In genomic region chr7:16812505-16812904, GRCm38 (mm10) we compare ENCODE assay signal across 15 mouse cellular contexts. TPM values are rescaled to one million over a fixed set of nuclear protein-coding genes. Genes with fewer than 3 reads are reported as not detected.
DNase-seq lines count a peak whose midpoint lies in the region; ATAC-seq and TF ChIP-seq lines count a peak whose summit lies in the region.
"Had no signal": no experiment of that assay in that cellular context is flagged by ENCODE, and none has a peak within 500 bp of the region (broad histone marks: within the 10 kb centered on the region; RNA-seq: fewer than 3 reads in every experiment).

No protein-coding gene starts in this region.

- H3K4me1 ChIP-seq in heart, postnatal 0 days (ENCODE audit: control insufficient read depth, insufficient read depth), result peaks cover 12% of the 10 kb centered on the region
- H3K4me1 ChIP-seq in heart, embryonic 12.5 days (replicated peaks), result peaks cover 28% of the 10 kb centered on the region
- peaks cover 15% of the 10 kb centered on the region for H3K4me1 ChIP-seq in lung, embryonic 14.5 days (ENCODE audit: insufficient read depth)
- peaks cover 44% of the 10 kb centered on the region for H3K4me1 ChIP-seq in E14TG2a.4 (replicated peaks; ENCODE audit: low read depth, low read length)
- H3K4me1 ChIP-seq in neural tube, embryonic 15.5 days, result peaks cover 70% of the 10 kb centered on the region

- no peaks in the 10 kb centered on the region for H3K9me3 ChIP-seq in heart, postnatal 0 days (replicated peaks; ENCODE audit: control insufficient read depth, low read length)
- no peaks in the 10 kb centered on the region for H3K9me3 ChIP-seq in heart, embryonic 12.5 days (replicated peaks)
- H3K9me3 ChIP-seq in lung, embryonic 14.5 days (ENCODE audit: low read depth, low read length), result no peaks in the 10 kb centered on the region
- no peaks in the 10 kb centered on the region for H3K9me3 ChIP-seq in E14TG2a.4 (ENCODE audit: low read length)
- H3K9me3 ChIP-seq in neural tube, embryonic 15.5 days (replicated peaks), result no peaks in the 10 kb centered on the region
- H3K9me3 ChIP-seq: liver, embryonic 15.5 days; neural tube, embryonic 12.5 days had no signal

- no peak for ATAC-seq in heart, postnatal 0 days (ENCODE audit: insufficient read depth, low read depth)
- ATAC-seq in heart, embryonic 12.5 days (ENCODE audit: insufficient number of reproducible peaks, low FRiP score), result no peak
- ATAC-seq in lung, embryonic 14.5 days (ENCODE audit: insufficient read depth), result no peak
- ATAC-seq in neural tube, embryonic 15.5 days (ENCODE audit: low FRiP score), result no peak

- no peak for TF ChIP-seq EP300 in heart, postnatal 0 days (IDR thresholded peaks at IDR 0.05; ENCODE audit: low read depth)

- H3K27ac ChIP-seq in heart, postnatal 0 days (ENCODE audit: low read depth), result no peak overlapping the region
- no peak overlapping the region for H3K27ac ChIP-seq in heart, embryonic 12.5 days (ENCODE audit: poor library complexity, severe bottlenecking)
- H3K27ac ChIP-seq in lung, embryonic 14.5 days (ENCODE audit: low read depth), result no peak overlapping the region
- peak overlapping the region; percentile 94; the same call in 1 of the 2 replicates for H3K27ac ChIP-seq in neural tube, embryonic 15.5 days (replicated peaks)
- H3K27ac ChIP-seq: liver, embryonic 15.5 days; neural tube, embryonic 12.5 days had no signal

- WGBS in heart, postnatal 0 days, result 76% methylated on average over 2 of the region's 2 CpGs
- 80% methylated on average over 2 of the region's 2 CpGs for WGBS in heart, embryonic 12.5 days
- 82% methylated on average over 2 of the region's 2 CpGs for WGBS in lung, embryonic 14.5 days
- WGBS in neural tube, embryonic 15.5 days, result 81% methylated on average over 2 of the region's 2 CpGs

- H3K9ac ChIP-seq in heart, postnatal 0 days (replicated peaks; ENCODE audit: low read depth, low read length), result no peak overlapping the region
- H3K9ac ChIP-seq in heart, embryonic 12.5 days, result no peak overlapping the region
- no peak overlapping the region for H3K9ac ChIP-seq in lung, embryonic 14.5 days
- peak overlapping the region; percentile 74; the same call in 1 of the 2 replicates for H3K9ac ChIP-seq in neural tube, embryonic 15.5 days (replicated peaks)
- H3K9ac ChIP-seq: liver, embryonic 15.5 days had no signal

- H3K4me2 ChIP-seq in heart, postnatal 0 days (ENCODE audit: low read depth, low read length), result no peak overlapping the region
- H3K4me2 ChIP-seq in heart, embryonic 12.5 days, result no peak overlapping the region
- no peak overlapping the region for H3K4me2 ChIP-seq in lung, embryonic 14.5 days
- H3K4me2 ChIP-seq in neural tube, embryonic 15.5 days, result peak overlapping the region; percentile 69
- H3K4me2 ChIP-seq: liver, embryonic 15.5 days had no signal

- peak; percentile 38 for TF ChIP-seq CTCF in heart, postnatal 0 days (IDR thresholded peaks at IDR 0.05; ENCODE audit: low read depth)
- peak; percentile 46 for TF ChIP-seq CTCF in lung, embryonic 14.5 days (IDR thresholded peaks at IDR 0.05; ENCODE audit: low read depth)
- peak; percentile 33; the same call in 1 of the 2 replicates for TF ChIP-seq CTCF in E14TG2a.4 (conservative IDR thresholded peaks at IDR 0.05; ENCODE audit: low read length)

- DNase-seq in heart, postnatal 0 days (ENCODE audit: low spot score), result no peak
- DNase-seq in lung, embryonic 14.5 days, result peak; percentile 22
- DNase-seq in lung, postnatal 14 days, result no peak
- no peak for DNase-seq in adrenal gland, adult 2 months
- DNase-seq: cerebellum, adult 11 months; heart, postnatal 14 days; kidney, adult 9 months; retina, postnatal 1 day; spleen, adult 18-20 months had no signal

- H3K36me3 ChIP-seq in heart, postnatal 0 days (replicated peaks; ENCODE audit: control insufficient read depth, insufficient read depth, low read length), result peaks cover 38% of the 10 kb centered on the region
- H3K36me3 ChIP-seq in heart, embryonic 12.5 days, result peaks cover 50% of the 10 kb centered on the region
- H3K36me3 ChIP-seq in lung, embryonic 14.5 days (ENCODE audit: insufficient read depth), result peaks cover 32% of the 10 kb centered on the region
- H3K36me3 ChIP-seq in E14TG2a.4 (ENCODE audit: insufficient read depth, low read length), result peaks cover 27% of the 10 kb centered on the region
- H3K36me3 ChIP-seq in neural tube, embryonic 15.5 days, result peaks cover 14% of the 10 kb centered on the region; the same call in 1 of the 2 replicates

- no peaks in the 10 kb centered on the region for H3K27me3 ChIP-seq in heart, postnatal 0 days (ENCODE audit: control insufficient read depth, insufficient read depth, low read length)
- H3K27me3 ChIP-seq in heart, embryonic 12.5 days (replicated peaks), result peaks cover 32% of the 10 kb centered on the region
- H3K27me3 ChIP-seq in lung, embryonic 14.5 days (ENCODE audit: insufficient read depth, low read length), result peaks cover 12% of the 10 kb centered on the region; the same call in 1 of the 2 replicates
- H3K27me3 ChIP-seq in E14TG2a.4 (ENCODE audit: insufficient read depth, low read length), result peaks cover 28% of the 10 kb centered on the region
- H3K27me3 ChIP-seq in neural tube, embryonic 15.5 days (replicated peaks), result no peaks in the 10 kb centered on the region

- H3K4me3 ChIP-seq in heart, postnatal 0 days (ENCODE audit: low read depth, low read length), result no peak overlapping the region
- no peak overlapping the region for H3K4me3 ChIP-seq in heart, embryonic 12.5 days
- H3K4me3 ChIP-seq in lung, embryonic 14.5 days (ENCODE audit: low read depth, low read length), result no peak overlapping the region
- no peak overlapping the region for H3K4me3 ChIP-seq in E14TG2a.4 (replicated peaks; ENCODE audit: low read length)
- no peak overlapping the region for H3K4me3 ChIP-seq in neural tube, embryonic 15.5 days (replicated peaks)
- H3K4me3 ChIP-seq: erythroblast, embryonic 14.5 days; liver, embryonic 15.5 days; neural tube, embryonic 12.5 days had no signal

RNA-seq across cellular contexts. Expression of gene Strn4, which starts 3.2 kb away (rescaled TPM):
- total RNA-seq in heart, postnatal 0 days (2014; rRNA removed; ENCODE audit: low replicate concordance), result 128 and 148 TPM in 2 replicates
- 55.5 and 61.1 TPM in 2 replicates for polyA plus RNA-seq in heart, postnatal 0 days (2015; fragmentation: Nextera tagmentation; extraction: Ambion mirVana)
- polyA plus RNA-seq in heart, embryonic 12.5 days (2016; fragmentation: Nextera tagmentation; extraction: Ambion mirVana), result 97.4 and 103 TPM in 2 replicates
- polyA plus RNA-seq in lung, embryonic 14.5 days (2014; fragmentation: Nextera tagmentation; extraction: Ambion mirVana), result 117 and 134 TPM in 2 replicates
- 139 and 156 TPM in 2 replicates for polyA plus RNA-seq in neural tube, embryonic 15.5 days (2015; fragmentation: Nextera tagmentation; extraction: Ambion mirVana)
- total RNA-seq in adrenal gland, adult 2 months (2021), result 10 to 100 TPM; 58.9 to 64.1 TPM
- 121 and 138 TPM in 2 replicates for polyA plus RNA-seq in adrenal gland, adult 2 months (2012; rRNA removed)

RNA-seq across cellular contexts. Expression of gene Fkrp, which starts 4.0 kb away (rescaled TPM):
- 40.4 and 54.2 TPM in 2 replicates for total RNA-seq in heart, postnatal 0 days (2014; rRNA removed; ENCODE audit: low replicate concordance)
- 28.0 and 28.9 TPM in 2 replicates for polyA plus RNA-seq in heart, postnatal 0 days (2015; fragmentation: Nextera tagmentation; extraction: Ambion mirVana)
- polyA plus RNA-seq in heart, embryonic 12.5 days (2016; fragmentation: Nextera tagmentation; extraction: Ambion mirVana), result 37.6 and 37.8 TPM in 2 replicates
- 27.7 and 31.9 TPM in 2 replicates for polyA plus RNA-seq in lung, embryonic 14.5 days (2014; fragmentation: Nextera tagmentation; extraction: Ambion mirVana)
- 48.4 and 50.4 TPM in 2 replicates for polyA plus RNA-seq in neural tube, embryonic 15.5 days (2015; fragmentation: Nextera tagmentation; extraction: Ambion mirVana)
- 10 to 100 TPM; 23.9 to 29.5 TPM for total RNA-seq in adrenal gland, adult 2 months (2021)
- 46.3 and 49.6 TPM in 2 replicates for polyA plus RNA-seq in adrenal gland, adult 2 months (2012; rRNA removed)

RNA-seq across cellular contexts. Expression of gene Prkd2, which starts 30.2 kb away (rescaled TPM):
- 10.6 and 13.4 TPM in 2 replicates for total RNA-seq in heart, postnatal 0 days (2014; rRNA removed; ENCODE audit: low replicate concordance)
- 8.3 and 8.8 TPM in 2 replicates for polyA plus RNA-seq in heart, postnatal 0 days (2015; fragmentation: Nextera tagmentation; extraction: Ambion mirVana)
- 10.8 and 11.8 TPM in 2 replicates for polyA plus RNA-seq in heart, embryonic 12.5 days (2016; fragmentation: Nextera tagmentation; extraction: Ambion mirVana)
- polyA plus RNA-seq in lung, embryonic 14.5 days (2014; fragmentation: Nextera tagmentation; extraction: Ambion mirVana), result 19.6 and 20.2 TPM in 2 replicates
- 5.0 and 8.4 TPM in 2 replicates for polyA plus RNA-seq in neural tube, embryonic 15.5 days (2015; fragmentation: Nextera tagmentation; extraction: Ambion mirVana)
- 10 to 100 TPM; 16.0 to 18.4 TPM for total RNA-seq in adrenal gland, adult 2 months (2021)
- 39.2 and 47.2 TPM in 2 replicates for polyA plus RNA-seq in adrenal gland, adult 2 months (2012; rRNA removed)

RNA-seq across cellular contexts. Expression of gene Slc1a5, which starts 31.4 kb away (rescaled TPM):
- total RNA-seq in heart, postnatal 0 days (2014; rRNA removed; ENCODE audit: low replicate concordance), result 55.8 and 81.4 TPM in 2 replicates
- 27.1 and 28.1 TPM in 2 replicates for polyA plus RNA-seq in heart, postnatal 0 days (2015; fragmentation: Nextera tagmentation; extraction: Ambion mirVana)
- 50.8 and 52.0 TPM in 2 replicates for polyA plus RNA-seq in heart, embryonic 12.5 days (2016; fragmentation: Nextera tagmentation; extraction: Ambion mirVana)
- polyA plus RNA-seq in lung, embryonic 14.5 days (2014; fragmentation: Nextera tagmentation; extraction: Ambion mirVana), result 32.6 and 35.7 TPM in 2 replicates
- polyA plus RNA-seq in neural tube, embryonic 15.5 days (2015; fragmentation: Nextera tagmentation; extraction: Ambion mirVana), result 8.7 and 20.5 TPM in 2 replicates
- total RNA-seq in adrenal gland, adult 2 months (2021), result 100 to 1,000 TPM; 144 to 291 TPM
- polyA plus RNA-seq in adrenal gland, adult 2 months (2012; rRNA removed), result 220 and 344 TPM in 2 replicates
